Mouse (Mus musculus) adrenal gland, postnatal 14 days (tissue): ENCODE measurements around the gene Fibcd1. TPM values are rescaled to one million over a fixed set of nuclear protein-coding genes. Genes with fewer than 3 reads are reported as not detected.

Experiments used
- DNase-seq: peaks from one replicate; pipeline ENCODE4 v3.0.0; 2021; ENCODE audit warnings: mixed read lengths
- total RNA-seq: library from RNA; stranded (reverse); gene quantifications from 2 replicates; pipeline ENCODE4 v1.2.3, GENCODE M21; 2021

The Fibcd1 gene
- total RNA-seq, 1 experiment from 2014 or later = 0.07 TPM

DNA sequence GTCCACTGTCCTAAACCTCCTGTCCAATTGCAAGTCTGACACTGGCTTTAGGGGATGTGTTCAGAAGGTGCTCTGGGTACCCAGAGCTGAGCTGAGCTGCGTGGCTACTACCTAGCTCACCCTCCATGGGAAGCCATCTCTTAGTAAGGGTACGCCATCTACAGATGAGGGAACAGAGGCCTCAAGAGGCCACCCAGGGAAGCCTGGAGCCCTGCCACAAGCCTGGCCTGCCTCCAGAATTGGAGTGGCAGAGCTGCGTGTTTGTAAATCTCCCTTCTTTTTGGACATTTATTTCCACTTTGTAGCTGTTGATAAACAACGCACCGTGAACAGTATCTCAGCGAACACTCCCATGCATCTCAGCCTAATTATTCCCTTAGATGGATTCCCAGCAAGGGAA, 11.4 kb upstream of the Fibcd1 start:
- peak; percentile 71 for DNase-seq

- peak; percentile 56 for DNase-seq
These were observed 10.2 kb upstream of the Fibcd1 start for GRCm38 (mm10) chr2:31855991-31856390.

GRCm38 (mm10) chr2:31850141-31850540, 4.3 kb upstream of the Fibcd1 start:
- DNase-seq = peak; percentile 33

- DNase-seq = peak; percentile 49
These were observed 2.1 kb upstream of the Fibcd1 start for GRCm38 (mm10) chr2:31847908-31848307.

DNA sequence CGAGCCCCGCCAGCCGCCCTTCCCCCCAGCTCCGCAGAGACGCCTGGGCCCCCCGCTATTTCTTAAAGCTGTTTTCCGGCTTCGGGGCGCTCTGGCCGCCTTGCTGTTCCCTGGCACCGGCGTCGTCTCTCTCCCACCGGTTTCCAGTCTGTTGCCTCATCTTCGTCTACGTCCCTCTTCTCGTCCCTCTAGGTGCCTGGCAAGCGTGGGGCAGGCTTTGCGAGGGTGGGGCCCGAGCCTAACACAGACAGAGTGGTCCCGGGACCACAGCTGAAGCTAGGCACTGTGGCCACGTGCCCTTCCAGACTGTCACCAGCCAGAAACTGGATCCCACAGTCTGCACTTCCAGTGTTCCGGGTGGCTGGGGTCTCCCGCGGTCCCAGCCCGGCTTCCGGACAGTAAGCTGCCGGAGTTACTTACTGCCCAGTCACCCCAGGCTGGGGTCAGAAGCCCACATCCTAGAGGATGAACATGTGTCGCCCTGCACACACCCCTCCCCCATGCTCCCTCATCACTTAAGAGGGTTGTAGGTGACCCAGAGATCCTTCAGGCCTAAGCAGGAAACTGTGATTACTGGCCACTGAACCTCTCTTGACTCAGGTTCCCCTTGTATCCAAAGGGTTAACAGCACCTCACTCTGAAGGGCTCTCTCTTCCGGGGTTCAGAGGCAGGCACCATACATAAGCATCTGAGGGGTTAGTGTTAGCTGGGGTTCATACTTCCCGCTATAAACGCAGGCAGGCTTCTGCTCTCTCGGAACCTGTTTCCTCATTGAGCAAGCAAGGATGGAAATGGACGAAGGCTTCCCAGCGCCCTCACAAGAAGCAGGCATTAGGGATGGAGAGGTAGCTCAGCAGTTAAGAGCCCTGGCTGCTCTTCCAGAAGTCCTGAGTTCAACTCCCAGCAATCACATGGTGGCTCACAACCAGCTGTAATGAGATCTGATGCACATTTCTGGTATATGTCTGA, 1.2 kb upstream of the Fibcd1 start:
- DNase-seq = no peak

GRCm38 (mm10) chr2:31845512-31845895, 301 bp downstream of the Fibcd1 start:
- DNase-seq = no peak

GRCm38 (mm10) chr2:31844729-31845136, 1.1 kb downstream of the Fibcd1 start:
- no peak for DNase-seq

- DNase-seq = no peak
These were observed 6.9 kb downstream of the Fibcd1 start for GRCm38 (mm10) chr2:31838868-31839267.

GRCm38 (mm10) chr2:31836985-31837384, 8.8 kb downstream of the Fibcd1 start:
- no peak for DNase-seq

GRCm38 (mm10) chr2:31836091-31836490, 9.7 kb downstream of the Fibcd1 start:
- no peak for DNase-seq

DNA sequence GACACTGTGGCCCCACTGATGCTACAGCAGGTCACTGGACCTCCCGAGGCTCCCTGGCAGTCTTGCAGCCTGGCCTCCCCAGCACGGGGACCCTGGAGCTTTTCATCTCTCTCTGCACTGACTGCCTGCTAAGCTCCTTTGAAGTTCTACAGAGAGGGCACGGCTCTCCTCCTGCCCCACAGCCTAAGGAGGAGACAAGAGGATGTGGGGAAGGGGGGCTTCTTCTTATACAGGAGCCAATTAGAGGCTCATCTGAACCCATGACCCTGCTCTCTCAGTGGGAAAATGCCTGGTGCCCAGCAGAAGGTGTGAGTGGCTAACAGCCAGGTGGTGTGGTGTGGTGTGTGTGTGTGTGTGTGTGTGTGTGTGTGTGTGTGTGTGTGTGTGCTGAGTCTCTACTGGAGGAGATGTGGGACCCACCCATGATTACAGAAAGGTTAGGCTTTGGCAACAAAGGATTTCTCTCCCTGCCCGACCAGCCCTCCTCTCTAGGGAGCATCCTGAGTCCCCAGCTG, 17.4 kb downstream of the Fibcd1 start:
- DNase-seq = no peak

DNA sequence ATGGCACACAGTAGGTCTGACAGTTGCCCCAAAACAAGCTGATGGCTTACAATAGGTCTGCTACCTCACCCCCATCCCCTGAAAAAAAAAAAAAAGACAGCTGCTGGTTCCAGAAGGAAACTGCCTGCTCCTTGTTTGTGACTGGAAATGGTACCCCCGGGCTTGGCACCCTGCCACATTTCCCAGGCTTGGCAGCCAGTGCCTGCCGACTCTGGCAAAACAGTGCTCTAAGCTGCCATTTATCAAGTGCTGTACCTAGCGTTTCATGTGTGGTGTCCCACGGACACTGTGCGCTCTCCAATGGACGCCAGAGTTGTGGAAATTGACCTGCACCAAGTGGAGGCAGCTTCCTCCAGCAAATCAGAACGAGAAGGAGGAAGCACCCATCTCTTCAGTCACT, 17.9 kb downstream of the Fibcd1 start:
- peak; percentile 64 for DNase-seq

GRCm38 (mm10) chr2:31826094-31827085, 19.4 kb downstream of the Fibcd1 start:
- DNase-seq = no peak

GRCm38 (mm10) chr2:31825469-31825911, 20.3 kb downstream of the Fibcd1 start:
- DNase-seq = no peak

DNA sequence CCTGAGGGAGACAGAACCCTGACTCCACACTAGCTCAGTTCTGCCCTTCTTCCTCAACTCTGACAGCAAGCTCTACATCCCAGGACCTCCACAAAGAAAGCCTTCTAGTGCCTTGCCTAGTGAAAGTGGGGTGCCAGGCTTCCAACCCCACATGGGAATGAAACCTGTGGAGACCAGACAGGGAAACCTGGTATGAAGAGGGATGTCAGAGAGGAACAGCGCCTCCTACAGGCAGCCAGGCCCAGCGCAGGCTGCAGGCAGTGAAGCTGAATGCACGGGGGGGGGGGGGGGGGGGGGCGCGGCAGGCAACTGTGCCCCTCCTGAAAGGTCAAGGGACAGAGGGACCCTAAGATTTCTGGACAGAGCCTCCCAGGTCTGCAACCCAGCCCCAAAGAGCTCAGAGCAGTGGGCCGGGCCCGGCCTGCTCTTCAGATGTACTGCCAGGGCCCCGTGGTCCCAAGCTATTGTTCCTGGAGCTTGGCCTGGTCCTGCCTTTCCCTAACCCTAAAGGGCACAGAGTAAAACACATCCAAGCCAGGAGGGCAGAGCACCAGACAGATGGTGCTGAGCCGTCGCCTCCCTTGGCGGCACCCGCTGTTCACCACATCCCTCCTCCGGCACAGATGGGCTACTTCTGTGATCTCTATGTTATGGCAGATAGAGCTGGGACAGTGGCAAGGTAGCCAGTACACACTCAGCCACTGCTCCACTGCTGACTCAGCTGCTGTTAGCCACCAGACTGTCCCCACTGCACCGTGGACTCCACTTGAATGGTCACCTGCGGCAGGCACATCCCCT, 21.7 kb downstream of the Fibcd1 start:
- peak; percentile 52 for DNase-seq

- DNase-seq = peak; percentile 65
These were observed 23.1 kb downstream of the Fibcd1 start for GRCm38 (mm10) chr2:31822524-31823371.

DNA sequence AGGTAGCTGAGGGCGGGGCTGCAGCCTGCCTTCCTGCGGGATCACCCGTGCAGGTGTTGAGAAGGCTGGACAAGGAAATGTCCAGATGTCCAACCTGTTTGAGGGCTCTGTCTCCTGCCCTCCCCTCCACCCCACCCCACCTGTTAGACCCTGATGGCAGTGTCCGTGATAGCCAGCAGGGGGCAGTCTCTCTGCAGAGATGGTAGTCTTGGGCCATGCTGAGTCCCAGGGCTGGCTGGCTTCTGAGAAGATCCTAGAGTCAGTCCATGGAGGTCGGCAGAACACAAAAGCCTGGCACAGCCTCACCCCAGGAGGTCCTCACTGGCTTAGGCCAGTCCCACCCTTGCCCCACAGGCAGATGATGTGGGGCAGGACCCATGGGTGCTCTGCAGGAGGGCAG, 30.4 kb downstream of the Fibcd1 start:
- DNase-seq = peak; percentile 88

GRCm38 (mm10) chr2:31814699-31815098, 31.1 kb downstream of the Fibcd1 start:
- no peak for DNase-seq

DNA sequence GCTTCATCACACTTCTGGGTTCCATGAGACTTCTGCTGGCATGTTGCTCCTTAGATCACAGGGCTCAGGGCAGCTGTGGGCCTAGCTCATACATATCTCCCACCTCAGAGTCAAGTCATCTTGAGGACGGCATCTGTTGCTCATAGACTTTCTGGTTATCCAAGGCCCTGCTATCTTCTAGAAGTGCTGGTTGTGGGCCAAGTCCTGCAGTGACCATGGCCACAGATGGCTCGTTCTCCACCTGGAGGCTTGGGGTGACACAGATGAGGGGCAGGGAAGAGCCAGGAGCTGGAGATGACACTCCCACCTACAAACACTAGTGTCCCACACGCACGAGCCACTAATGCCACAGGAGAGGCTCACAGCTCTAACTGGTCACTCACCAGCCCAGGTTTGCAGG, 32.2 kb downstream of the Fibcd1 start:
- no peak for DNase-seq
